Mouse (Mus musculus): ENCODE data around the gene Gtf2b. TPM values are rescaled to one million over a fixed set of nuclear protein-coding genes. Genes with fewer than 3 reads are reported as not detected.

The Gtf2b gene
- polyA plus RNA-seq, 1 experiment: 3.3 TPM

DNA sequence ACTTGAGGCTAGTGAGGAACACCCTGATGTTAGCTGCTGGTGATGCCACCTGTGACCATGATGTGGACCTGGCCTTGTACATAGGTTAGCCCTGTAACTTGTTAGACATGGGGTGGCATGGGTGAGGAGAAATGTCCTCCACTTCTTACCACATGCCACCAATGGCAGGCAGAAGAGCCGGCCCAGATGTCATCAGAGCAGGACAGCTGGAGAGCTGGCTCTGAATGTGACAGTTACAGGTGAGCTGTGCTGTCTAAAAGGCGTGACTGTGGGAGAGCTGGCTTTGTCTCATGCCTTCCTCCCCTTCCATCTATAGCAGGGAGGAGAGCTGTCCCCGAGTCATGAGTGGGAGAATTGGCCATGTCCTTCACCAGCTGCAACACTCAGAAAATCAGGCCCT, 30.7 kb downstream of the Gtf2b start:
- peaks cover 95% of the 10 kb centered on the region for H3K36me3 ChIP-seq (replicated peaks; ENCODE audit: low read length)
- no peaks in the 10 kb centered on the region for H3K27me3 ChIP-seq (replicated peaks)
- TF ChIP-seq GATA1 (IDR thresholded peaks at IDR 0.05; ENCODE audit: borderline replicate concordance, low read length) (no peak), FLI1 (IDR thresholded peaks at IDR 0.05; ENCODE audit: low read length) (no peak)

DNA sequence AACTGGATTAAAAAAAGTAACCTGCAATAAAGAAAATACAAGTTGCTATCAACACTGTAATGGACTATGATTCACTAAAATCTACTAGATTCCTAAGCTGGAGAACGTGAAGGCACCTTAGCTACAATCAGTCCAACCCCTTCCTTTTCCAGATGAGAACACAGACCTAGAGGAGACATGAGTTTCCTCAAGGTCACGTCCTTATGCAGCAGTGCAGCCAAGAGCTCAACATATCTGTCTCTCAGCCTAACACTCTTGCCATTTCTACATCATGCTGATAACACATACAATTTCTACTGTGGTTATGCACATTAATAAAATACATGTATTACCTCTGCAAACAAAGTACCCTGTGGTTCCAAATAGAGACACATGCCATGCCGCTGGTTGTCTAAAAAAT, 46.7 kb downstream of the Gtf2b start:
- no peaks in the 10 kb centered on the region for H3K4me1 ChIP-seq
- H3K36me3 ChIP-seq (replicated peaks; ENCODE audit: low read length): peaks cover 92% of the 10 kb centered on the region
- H3K9me3 ChIP-seq: no peaks in the 10 kb centered on the region
- H3K4me3 ChIP-seq (replicated peaks): no peak overlapping the region
- no peaks in the 10 kb centered on the region for H3K27me3 ChIP-seq (replicated peaks)
- TF ChIP-seq FLI1 (IDR thresholded peaks at IDR 0.05; ENCODE audit: low read length): no peak
- no peak for TF ChIP-seq GATA1 (IDR thresholded peaks at IDR 0.05; ENCODE audit: borderline replicate concordance, low read length)

More for the DNA sequence above, 30.7 kb downstream of the Gtf2b start:
- Histone ChIP-seq H3K9me3 (no peaks in the 10 kb centered on the region), H3K4me3 (replicated peaks) (no peak overlapping the region), H3K4me1 (no peaks in the 10 kb centered on the region; the same call in 1 of the 2 replicates)

DNA sequence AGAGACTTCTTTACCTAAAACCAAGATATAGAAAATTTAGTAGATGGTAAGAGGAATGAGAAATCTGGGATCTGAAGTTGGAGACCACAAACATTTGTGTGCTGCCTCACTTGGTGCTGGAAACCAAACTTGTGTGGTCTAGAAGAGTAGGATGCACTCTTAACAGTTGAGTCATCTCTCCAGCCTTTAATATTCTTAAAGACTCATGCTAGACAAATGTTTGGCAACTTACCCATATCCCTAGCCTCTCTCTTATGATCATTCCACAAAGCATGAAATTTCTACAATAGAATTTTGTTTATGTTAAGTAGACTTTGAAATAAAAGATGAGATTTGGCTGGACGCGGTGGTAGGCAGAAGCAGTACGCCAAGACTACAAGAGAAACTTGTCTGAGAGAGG, 52.7 kb downstream of the Gtf2b start:
- peaks cover 89% of the 10 kb centered on the region for H3K36me3 ChIP-seq (replicated peaks; ENCODE audit: low read length)

DNA sequence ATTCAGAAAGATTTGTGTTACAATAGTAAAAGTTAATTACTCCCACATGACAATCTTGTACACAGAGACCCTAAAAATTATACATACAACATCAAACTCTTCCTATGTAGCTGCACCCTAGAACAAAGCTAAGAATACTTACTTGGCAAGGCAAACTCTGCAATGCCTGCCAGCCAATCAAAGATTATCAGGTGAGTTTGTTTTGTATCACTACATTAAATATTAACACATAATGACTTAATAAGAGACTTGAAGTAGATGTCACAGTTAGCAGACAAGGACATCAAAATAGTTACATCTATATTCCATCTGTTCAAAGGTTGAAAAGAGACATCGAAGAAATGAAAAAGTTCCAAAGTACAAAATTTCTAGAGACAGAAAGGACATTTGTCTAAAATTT, 58.8 kb downstream of the Gtf2b start:
- TF ChIP-seq FLI1 (IDR thresholded peaks at IDR 0.05; ENCODE audit: low read length): no peak
- TF ChIP-seq GATA1 (IDR thresholded peaks at IDR 0.05; ENCODE audit: borderline replicate concordance, low read length): no peak
- H3K4me3 ChIP-seq (replicated peaks): no peak overlapping the region
- H3K36me3 ChIP-seq (replicated peaks; ENCODE audit: low read length): peaks cover 86% of the 10 kb centered on the region
- H3K9me3 ChIP-seq: no peaks in the 10 kb centered on the region
- no peaks in the 10 kb centered on the region for H3K4me1 ChIP-seq
- H3K27me3 ChIP-seq (replicated peaks): no peaks in the 10 kb centered on the region

More for the DNA sequence above, 52.7 kb downstream of the Gtf2b start:
- Histone ChIP-seq H3K9me3 (no peaks in the 10 kb centered on the region), H3K4me3 (replicated peaks) (no peak overlapping the region), H3K4me1 (no peaks in the 10 kb centered on the region), H3K27me3 (replicated peaks) (no peaks in the 10 kb centered on the region)
- TF ChIP-seq FLI1 (IDR thresholded peaks at IDR 0.05; ENCODE audit: low read length) (no peak), GATA1 (IDR thresholded peaks at IDR 0.05; ENCODE audit: borderline replicate concordance, low read length) (no peak)

DNA sequence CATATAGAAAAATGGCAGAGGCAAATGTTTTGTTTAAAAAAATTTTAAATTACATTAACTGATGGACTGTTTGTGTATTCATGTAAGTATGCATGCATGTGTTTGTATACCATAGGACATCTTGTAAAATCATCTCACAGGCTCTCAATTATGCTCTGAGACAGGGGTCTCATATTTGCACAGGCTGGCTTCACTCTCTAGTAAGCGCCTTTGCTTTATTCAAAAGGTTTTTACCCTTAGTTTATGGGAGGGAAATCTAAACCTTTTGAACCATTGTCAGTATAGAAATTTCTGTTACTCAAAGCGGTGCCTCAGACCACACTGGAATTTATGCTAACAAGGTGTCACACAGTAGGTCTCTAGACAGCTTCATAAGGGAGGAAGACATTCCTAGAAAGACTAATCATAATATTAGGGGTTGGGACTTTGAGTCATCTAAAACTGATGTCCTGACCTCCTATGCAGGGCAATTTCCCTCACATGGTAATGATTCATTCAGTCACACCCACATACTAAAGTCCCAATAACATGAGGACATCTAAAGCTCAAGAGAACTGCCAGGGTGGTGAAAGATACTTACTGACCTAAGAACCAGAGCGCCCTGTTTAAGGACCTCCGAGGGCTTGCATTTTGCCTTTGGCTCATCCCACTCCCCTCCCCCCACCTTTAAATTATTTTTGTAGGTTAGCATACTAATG, 61.8 kb downstream of the Gtf2b start:
- Histone ChIP-seq H3K4me3 (replicated peaks) (no peak overlapping the region), H3K36me3 (replicated peaks; ENCODE audit: low read length) (peaks cover 85% of the 10 kb centered on the region), H3K9me3 (no peaks in the 10 kb centered on the region), H3K4me1 (no peaks in the 10 kb centered on the region), H3K27me3 (replicated peaks) (no peaks in the 10 kb centered on the region)
- TF ChIP-seq FLI1 (IDR thresholded peaks at IDR 0.05; ENCODE audit: low read length) (no peak), GATA1 (IDR thresholded peaks at IDR 0.05; ENCODE audit: borderline replicate concordance, low read length) (no peak)

DNA sequence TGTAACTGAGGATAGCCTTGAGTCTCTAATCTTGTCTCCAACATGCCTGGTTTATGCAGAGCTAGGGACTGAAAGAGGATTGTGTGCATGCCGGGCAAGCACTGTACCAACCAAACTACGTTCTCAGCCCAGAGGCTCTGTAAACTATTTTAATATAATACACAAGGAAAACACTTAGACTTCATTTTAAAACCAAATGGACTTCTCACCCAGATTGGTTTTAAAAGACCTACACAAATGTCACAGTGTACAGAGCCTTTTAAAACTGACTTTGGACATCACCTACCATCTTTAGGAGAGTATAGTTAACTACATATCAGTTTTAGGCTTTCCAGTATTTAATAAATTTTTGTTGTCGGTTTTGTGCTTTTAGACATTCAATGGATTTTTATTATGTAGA, 68.1 kb downstream of the Gtf2b start:
- TF ChIP-seq GATA1 (IDR thresholded peaks at IDR 0.05; ENCODE audit: borderline replicate concordance, low read length) (no peak), FLI1 (IDR thresholded peaks at IDR 0.05; ENCODE audit: low read length) (no peak)
- H3K4me3 ChIP-seq (replicated peaks): no peak overlapping the region
- peaks cover 61% of the 10 kb centered on the region for H3K36me3 ChIP-seq (replicated peaks; ENCODE audit: low read length)
- H3K9me3 ChIP-seq: no peaks in the 10 kb centered on the region
- peaks cover 20% of the 10 kb centered on the region for H3K4me1 ChIP-seq
- H3K27me3 ChIP-seq (replicated peaks): no peaks in the 10 kb centered on the region

Other genes with a start within 250 kb of the Gtf2b start
- gene Gbp7, start 234.7 kb upstream of the Gtf2b start, polyA plus RNA-seq (2012; ENCODE audit: insufficient read depth, low replicate concordance): 0.82 TPM in 1 of 2 replicates, not detected in the other
- gene Gbp3, start 205.0 kb upstream of the Gtf2b start, polyA plus RNA-seq (2012; ENCODE audit: insufficient read depth, low replicate concordance): 0.26 TPM in 1 of 2 replicates, not detected in the other
- not detected in 2 replicates for gene Gbp2b, start 170.2 kb upstream of the Gtf2b start, polyA plus RNA-seq (2012; ENCODE audit: insufficient read depth, low replicate concordance)
- 0.55 TPM in 1 of 2 replicates, not detected in the other for gene Gbp2, start 144.4 kb upstream of the Gtf2b start, polyA plus RNA-seq (2012; ENCODE audit: insufficient read depth, low replicate concordance)
- 1.00 and 1.2 TPM in 2 replicates for gene Kyat3, start 64.0 kb upstream of the Gtf2b start, polyA plus RNA-seq (2012; ENCODE audit: insufficient read depth, low replicate concordance)
- 8.2 and 23.6 TPM in 2 replicates for gene Pkn2, start 117.0 kb downstream of the Gtf2b start, polyA plus RNA-seq (2012; ENCODE audit: insufficient read depth, low replicate concordance)

Data from megakaryocyte, embryonic 14.5 days (primary cell).